Mouse (Mus musculus) kidney, postnatal 0 days (tissue): ENCODE measurements around the gene Mvp. TPM values are rescaled to one million over a fixed set of nuclear protein-coding genes. Genes with fewer than 3 reads are reported as not detected.

Source experiments
- ATAC-seq: fragments of 200-750 bp; cut with Nextera tagmentation; replicated peaks from 2 replicates; pipeline ENCODE4 v1.8.0; 2017; ENCODE audit warnings: low read depth, moderate number of reproducible peaks, moderate TSS enrichment, moderate library complexity; ENCODE audit not compliant: low FRiP score
- DNase-seq: peaks from one replicate; pipeline ENCODE4 v3.0.0-alpha.2; 2016; ENCODE audit warnings: low spot score
- H3K27ac ChIP-seq: fragments of 300-500 bp; sonication (generic); 2 replicates; pipeline ENCODE4 v1.5.1; 2014; ENCODE audit warnings: mild to moderate bottlenecking
- H3K27me3 ChIP-seq: fragments of 300-500 bp; sonication (generic); 2 replicates; pipeline ENCODE4 v1.6.1; 2014; ENCODE audit warnings: low read length, mixed read lengths; ENCODE audit not compliant: insufficient read depth
- H3K36me3 ChIP-seq: fragments of 300-500 bp; sonication (generic); 2 replicates; pipeline ENCODE4 v1.6.1; 2014; ENCODE audit warnings: low read length, mixed read lengths; ENCODE audit not compliant: insufficient read depth
- H3K4me1 ChIP-seq: fragments of 300-500 bp; sonication (generic); replicated peaks from 2 replicates; pipeline ENCODE4 v1.6.1; 2014; ENCODE audit warnings: antibody characterized with exemption, low read length, mixed read lengths; ENCODE audit not compliant: insufficient read depth
- H3K4me2 ChIP-seq: fragments of 300-500 bp; sonication (generic); 2 replicates; pipeline ENCODE4 v1.6.1; 2014; ENCODE audit warnings: mild to moderate bottlenecking, low read length, moderate library complexity, mixed read lengths
- H3K4me3 ChIP-seq: fragments of 300-500 bp; sonication (generic); replicated peaks from 2 replicates; pipeline ENCODE4 v1.5.1; 2014; ENCODE audit warnings: low read depth, low read length
- H3K9ac ChIP-seq: fragments of 300-500 bp; sonication (generic); 2 replicates; pipeline ENCODE4 v1.6.1; 2014; ENCODE audit warnings: low read depth, low read length
- H3K9me3 ChIP-seq: fragments of 300-500 bp; sonication (generic); replicated peaks from 2 replicates; pipeline ENCODE4 v1.6.1; 2016; ENCODE audit warnings: low read length, inconsistent platforms, mixed read lengths
- CTCF ChIP-seq: IDR thresholded peaks from 2 replicates; pipeline ENCODE4 v1.5.1; 2016; ENCODE audit warnings: antibody characterized with exemption, low read depth, mild to moderate bottlenecking, moderate library complexity
- WGBS: fragments of 180-500 bp; shearing (Covaris S2); extraction: QIAGEN DNeasy Blood & Tissue Kit; methylation state at CpG from one replicate; pipeline ENCODE4 v1.1.7; 2014; 5-methylcytosine and 5-hydroxymethylcytosine counted together
- polyA plus RNA-seq: library from polyadenylated mRNA; unstranded; fragments of >200 nt; fragmentation: Nextera tagmentation; extraction: Ambion mirVana; gene quantifications from 2 replicates; pipeline ENCODE4 v1.2.1, GENCODE M21; 2015

Mvp gene
- polyA plus RNA-seq, 1 experiment from 2014 or later, result 27.5 TPM

GRCm38 (mm10) chr7:126976878-126977459 lies 37.5 kb downstream of the Mvp start:
- Histone ChIP-seq H3K4me1 (0 out of 2 replicates have a peak, but pooled peaks cover 4% of the 10 kb centered on the region), H3K27me3 (no peaks in the 10 kb centered on the region), H3K9ac (peak overlapping the region; percentile 87), H3K27ac (peak overlapping the region; percentile 95), H3K4me2 (peak overlapping the region; percentile 68), H3K36me3 (peaks cover 20% of the 10 kb centered on the region), H3K4me3 (peak overlapping the region; percentile 73), H3K9me3 (no peaks in the 10 kb centered on the region)
- ATAC-seq (no peak), DNase-seq (peak; percentile 28)
- 24% methylated on average over 14 of the region's 14 CpGs for WGBS
- TF ChIP-seq CTCF, result no peak

GRCm38 (mm10) chr7:126975950-126976866 lies 38.2 kb downstream of the Mvp start, which contains the start of gene Cdiptos:
Gene Cdiptos, minus strand, starts transcription at chr7:126976098.
- Histone ChIP-seq H3K27ac (peak within 1 kb of the TSS; percentile 95), H3K4me3 (peak within 1 kb of the TSS; percentile 73), H3K9ac (peak within 1 kb of the TSS; percentile 87), H3K9me3 (no peaks in the 10 kb centered on the region), H3K4me2 (peak within 1 kb of the TSS; percentile 68), H3K27me3 (no peaks in the 10 kb centered on the region), H3K4me1 (0 out of 2 replicates have a peak, but pooled peaks cover 4% of the 10 kb centered on the region), H3K36me3 (peaks cover 20% of the 10 kb centered on the region)
- TF ChIP-seq CTCF, result peak; percentile 100
- under 1% methylated on average over 55 of the region's 55 CpGs for WGBS
- ATAC-seq (peak; percentile 95), DNase-seq (peak; percentile 98)

DNA sequence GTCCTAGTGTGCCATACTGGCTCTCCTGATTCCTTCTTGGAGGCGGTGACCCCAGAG lies 38.7 kb downstream of the Mvp start, which contains the start of gene Cdipt:
TSS of gene Cdipt (plus strand) at position 22 of the 57 bp plus-strand sequence.
- TF ChIP-seq CTCF, result no peak
- Histone ChIP-seq H3K9me3 (no peaks in the 10 kb centered on the region), H3K4me1 (0 out of 2 replicates have a peak, but pooled peaks cover 4% of the 10 kb centered on the region), H3K36me3 (peaks cover 20% of the 10 kb centered on the region), H3K4me2 (peak within 1 kb of the TSS; percentile 68), H3K4me3 (peak within 1 kb of the TSS; percentile 73), H3K9ac (peak within 1 kb of the TSS; percentile 87), H3K27me3 (no peaks in the 10 kb centered on the region), H3K27ac (peak within 1 kb of the TSS; percentile 95)
- DNase-seq, result no peak
- ATAC-seq, result no peak
- 0% methylated on average over 1 of the region's 1 CpGs for WGBS

DNA sequence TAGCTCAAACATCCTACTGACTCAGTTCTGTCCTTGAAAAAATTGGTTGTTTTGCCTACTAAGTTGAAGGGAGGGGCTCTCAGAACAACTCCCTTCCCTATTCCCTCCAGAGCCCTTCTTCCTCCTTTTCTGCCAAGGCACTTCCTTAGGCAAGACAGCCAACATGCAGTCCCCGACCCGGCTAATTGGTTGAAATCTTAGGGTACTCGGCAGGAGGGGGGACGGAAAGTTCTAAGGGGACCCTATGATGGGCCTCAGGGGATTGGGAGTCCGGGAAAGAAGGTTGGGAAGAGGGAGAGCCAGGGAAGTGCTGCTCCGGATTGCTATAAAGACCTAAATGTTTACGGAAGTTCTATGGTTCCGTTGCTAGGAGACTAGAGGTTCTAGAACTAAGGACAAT lies 38.9 kb downstream of the Mvp start:
- ATAC-seq (0 out of 2 replicates have a peak, but pooled peaks have one; percentile 2), DNase-seq (peak; percentile 11)
- Histone ChIP-seq H3K9me3 (no peaks in the 10 kb centered on the region), H3K27ac (peak overlapping the region; percentile 95), H3K4me2 (peak overlapping the region; percentile 68), H3K4me1 (0 out of 2 replicates have a peak, but pooled peaks cover 4% of the 10 kb centered on the region), H3K4me3 (peak overlapping the region; percentile 73), H3K27me3 (no peaks in the 10 kb centered on the region), H3K36me3 (peaks cover 20% of the 10 kb centered on the region), H3K9ac (peak overlapping the region; percentile 87; the same call in 1 of the 2 replicates)
- TF ChIP-seq CTCF, result no peak
- 12% methylated on average over 8 of the region's 8 CpGs for WGBS

- no peak for TF ChIP-seq CTCF
- no peak overlapping the region for H3K4me3 ChIP-seq
- no peak overlapping the region for H3K27ac ChIP-seq
- H3K9ac ChIP-seq, result no peak overlapping the region
- DNase-seq (no peak), ATAC-seq (no peak)
- no peak overlapping the region for H3K4me2 ChIP-seq
- WGBS, result 67% methylated on average over 6 of the region's 6 CpGs
- no peaks in the 10 kb centered on the region for H3K9me3 ChIP-seq
- H3K36me3 ChIP-seq, result no peaks in the 10 kb centered on the region
- no peaks in the 10 kb centered on the region for H3K27me3 ChIP-seq
- H3K4me1 ChIP-seq, result no peaks in the 10 kb centered on the region
These were observed 47.1 kb downstream of the Mvp start for GRCm38 (mm10) chr7:126967361-126967760.

- H3K36me3 ChIP-seq, result no peaks in the 10 kb centered on the region
- H3K27me3 ChIP-seq, result no peaks in the 10 kb centered on the region
- 60% methylated on average over 3 of the region's 3 CpGs for WGBS
- H3K4me3 ChIP-seq, result no peak overlapping the region
- DNase-seq (no peak), ATAC-seq (no peak)
- H3K9ac ChIP-seq, result no peak overlapping the region
- no peaks in the 10 kb centered on the region for H3K4me1 ChIP-seq
- H3K9me3 ChIP-seq, result no peaks in the 10 kb centered on the region
- no peak overlapping the region for H3K27ac ChIP-seq
- H3K4me2 ChIP-seq, result no peak overlapping the region
- TF ChIP-seq CTCF, result no peak
These were observed 48.9 kb downstream of the Mvp start for GRCm38 (mm10) chr7:126965568-126965967.
